Mouse (Mus musculus): ENCODE measurements around the gene Fam114a1.

DNA sequence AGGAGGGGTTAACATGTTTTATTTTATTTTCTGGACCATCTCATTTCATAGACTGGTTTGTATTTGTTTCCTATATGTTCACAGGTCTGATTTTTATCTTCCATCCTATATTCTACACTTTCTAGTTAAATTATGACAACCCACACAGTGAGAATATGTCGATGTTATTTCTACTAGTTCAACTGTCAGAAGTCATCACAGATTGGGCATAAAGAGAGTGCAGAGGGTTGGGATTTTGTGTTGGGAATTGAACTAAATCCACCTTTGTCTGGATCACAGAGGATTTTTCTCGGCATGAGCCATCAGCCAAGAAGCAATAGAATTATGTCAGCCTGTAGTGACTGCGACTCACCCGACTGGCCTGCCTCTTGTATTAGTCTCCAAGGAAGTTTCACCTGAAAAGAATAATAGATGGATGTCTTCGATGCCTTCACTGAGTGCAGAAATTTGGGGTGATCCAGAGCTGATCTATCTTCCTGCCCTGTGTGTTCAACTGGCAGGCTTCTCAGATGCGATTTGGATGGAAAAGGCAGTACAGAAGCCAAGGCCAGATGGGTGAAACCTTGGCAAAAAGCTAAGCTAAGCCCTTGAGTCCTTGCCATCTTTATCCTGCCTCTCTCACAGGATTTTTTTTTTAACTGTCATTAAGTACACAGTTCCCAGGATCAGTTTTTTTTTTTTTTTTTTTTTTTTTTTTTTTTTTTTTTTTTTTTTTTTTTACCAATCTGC is 75.9 kb downstream of the Fam114a1 start:
- TF ChIP-seq CTCF (IDR thresholded peaks at IDR 0.05; ENCODE audit: low read depth) (no peak), EP300 (IDR thresholded peaks at IDR 0.05; ENCODE audit: low read depth) (no peak)

Measured in liver, embryonic 14.5 days (tissue).